Mouse (Mus musculus): ENCODE results near the gene Axdnd1.

DNA sequence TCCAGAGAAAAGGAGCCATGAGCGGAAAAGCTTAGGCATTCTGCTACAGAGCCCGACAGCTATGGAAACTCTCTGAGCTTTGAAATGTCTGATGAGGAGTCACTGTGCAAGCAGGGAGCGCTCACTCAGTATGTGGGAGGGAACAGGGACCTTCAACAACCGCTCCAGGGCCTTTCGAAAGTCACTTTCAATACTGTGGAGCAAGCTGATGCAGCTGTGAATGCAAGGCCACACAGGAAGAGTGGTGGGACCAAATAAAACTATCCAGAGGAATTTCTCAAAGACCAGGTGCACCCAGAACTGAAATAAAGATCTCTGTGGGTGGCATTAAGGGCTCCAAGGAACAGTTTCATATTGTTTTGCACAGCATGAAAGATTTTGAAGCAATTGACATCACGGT lies 1.9 kb upstream of the Axdnd1 start:
- no peak for TF ChIP-seq CTCF (IDR thresholded peaks at IDR 0.05)
- TF ChIP-seq POLR2A (IDR thresholded peaks at IDR 0.05; ENCODE audit: insufficient read depth, low read depth, low read length): no peak
- TF ChIP-seq EP300 (IDR thresholded peaks at IDR 0.05; ENCODE audit: insufficient read depth, low read depth, low read length): no peak

Data from heart, adult 2 months (tissue).